Mouse (Mus musculus) brain, adult 2 months (tissue): ENCODE results near the gene Eipr1.

ENCODE experiments used
- DNase-seq: peaks from one replicate; pipeline ENCODE4 v3.0.0; 2011; ENCODE audit warnings: low read depth, low spot score

Gene Eipr1

GRCm38 (mm10) chr12:28817891-28818290, 66.3 kb downstream of the Eipr1 start:
- DNase-seq = no peak

GRCm38 (mm10) chr12:28823518-28823917, 71.9 kb downstream of the Eipr1 start:
- DNase-seq = peak; percentile 43

GRCm38 (mm10) chr12:28829502-28829901, 77.9 kb downstream of the Eipr1 start:
- DNase-seq = peak; percentile 45

GRCm38 (mm10) chr12:28830471-28830870, 78.9 kb downstream of the Eipr1 start:
- DNase-seq = no peak

GRCm38 (mm10) chr12:28831066-28831733, 79.6 kb downstream of the Eipr1 start:
- peak; percentile 86 for DNase-seq

GRCm38 (mm10) chr12:28834266-28834665, 82.7 kb downstream of the Eipr1 start:
- DNase-seq = no peak

- DNase-seq = peak; percentile 27
These were observed 84.1 kb downstream of the Eipr1 start for GRCm38 (mm10) chr12:28835683-28836082.

GRCm38 (mm10) chr12:28838268-28838667, 86.7 kb downstream of the Eipr1 start:
- DNase-seq = peak; percentile 87

- DNase-seq = no peak
These were observed 87.4 kb downstream of the Eipr1 start for GRCm38 (mm10) chr12:28838971-28839370.

GRCm38 (mm10) chr12:28841179-28841698, 89.6 kb downstream of the Eipr1 start:
- DNase-seq = no peak

GRCm38 (mm10) chr12:28845811-28846210, 94.2 kb downstream of the Eipr1 start:
- DNase-seq = no peak

GRCm38 (mm10) chr12:28847401-28847800, 95.8 kb downstream of the Eipr1 start:
- no peak for DNase-seq

- DNase-seq = no peak
These were observed 97.4 kb downstream of the Eipr1 start for GRCm38 (mm10) chr12:28848726-28849612.

- DNase-seq = peak; percentile 63
These were observed 108.1 kb downstream of the Eipr1 start for GRCm38 (mm10) chr12:28859495-28860263.

- peak; percentile 43 for DNase-seq
These were observed 108.6 kb downstream of the Eipr1 start for GRCm38 (mm10) chr12:28860264-28860560.

GRCm38 (mm10) chr12:28863260-28863659, 111.7 kb downstream of the Eipr1 start:
- peak; percentile 61 for DNase-seq

GRCm38 (mm10) chr12:28866121-28866520, 114.5 kb downstream of the Eipr1 start:
- peak; percentile 67 for DNase-seq

- DNase-seq = peak; percentile 74
These were observed 117.2 kb downstream of the Eipr1 start for GRCm38 (mm10) chr12:28868794-28869193.

- DNase-seq = peak; percentile 96
These were observed 120.7 kb downstream of the Eipr1 start for GRCm38 (mm10) chr12:28872271-28872670.

- DNase-seq = peak; percentile 75
These were observed 123.2 kb downstream of the Eipr1 start for GRCm38 (mm10) chr12:28874781-28875251.

GRCm38 (mm10) chr12:28875471-28875870, 123.9 kb downstream of the Eipr1 start:
- peak; percentile 49 for DNase-seq

GRCm38 (mm10) chr12:28880471-28880870, 128.9 kb downstream of the Eipr1 start:
- DNase-seq = no peak
